Mouse (Mus musculus) lung, adult 2 months (tissue): ENCODE results near the gene Serhl.

Source experiments
- CTCF ChIP-seq: fragments of 200-500 bp; IDR thresholded peaks from 2 replicates; pipeline ENCODE4 v1.5.1; 2011; ENCODE audit warnings: mild to moderate bottlenecking, low read length, control low read depth; ENCODE audit not compliant: insufficient read depth
- POLR2A ChIP-seq: fragments of 200-500 bp; IDR thresholded peaks from 2 replicates; pipeline ENCODE4 v1.6.1; 2011; ENCODE audit warnings: low read depth, mild to moderate bottlenecking, control low read depth, low read length, borderline replicate concordance; ENCODE audit errors: extremely low read depth

- no peak for TF ChIP-seq CTCF
- TF ChIP-seq POLR2A, result no peak
These were observed 32.6 kb downstream of the Serhl start for GRCm38 (mm10) chr15:83121709-83122565.
